Mouse (Mus musculus): Measurements from ENCODE around the gene Glrp1.

Glrp1 gene

DNA sequence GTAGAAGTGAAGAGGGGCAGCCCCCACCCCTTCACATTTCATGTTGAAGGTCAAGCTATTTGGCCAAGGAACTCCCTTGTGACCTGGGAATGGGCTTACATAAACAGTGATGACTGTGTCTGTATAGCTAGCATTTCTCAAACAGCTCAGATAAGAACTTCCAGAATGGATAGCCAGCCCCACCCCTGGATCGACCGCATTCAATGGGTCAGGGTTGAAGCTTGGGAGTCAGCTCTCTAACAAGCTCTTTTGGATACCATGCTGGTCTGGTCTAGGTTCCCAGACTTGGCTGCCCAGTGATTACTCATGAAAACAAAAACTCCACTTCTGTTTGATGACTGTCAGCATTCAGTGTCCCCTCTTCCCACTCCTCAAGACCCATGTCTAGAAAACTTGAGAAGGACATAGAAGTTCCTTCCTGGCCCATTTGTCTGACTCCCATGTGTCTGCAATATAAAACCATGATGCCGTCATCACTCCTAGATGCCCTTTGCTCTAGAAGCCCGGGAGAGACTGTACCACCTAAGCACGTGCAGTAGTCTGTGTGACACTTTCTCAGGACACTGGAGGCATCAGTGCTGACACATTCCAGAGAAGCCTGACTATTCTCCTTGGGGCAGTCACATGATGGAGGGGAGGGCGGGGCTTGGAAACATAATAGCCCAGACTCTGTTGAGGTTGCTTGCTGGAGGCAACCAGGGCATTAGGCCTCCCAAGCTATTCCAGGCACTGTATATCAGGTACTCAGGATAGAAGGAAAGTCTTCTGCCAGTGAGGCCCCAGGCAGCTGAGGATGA, 45.6 kb downstream of the Glrp1 start:
- in situ Hi-C loops (cut with MboI; ENCODE audit: unreplicated experiment in 2 of 2), result no loop called here

GRCm38 (mm10) chr1:88463241-88463640, 46.6 kb downstream of the Glrp1 start:
- in situ Hi-C loops (cut with MboI; ENCODE audit: unreplicated experiment in 2 of 2), result no loop called here

DNA sequence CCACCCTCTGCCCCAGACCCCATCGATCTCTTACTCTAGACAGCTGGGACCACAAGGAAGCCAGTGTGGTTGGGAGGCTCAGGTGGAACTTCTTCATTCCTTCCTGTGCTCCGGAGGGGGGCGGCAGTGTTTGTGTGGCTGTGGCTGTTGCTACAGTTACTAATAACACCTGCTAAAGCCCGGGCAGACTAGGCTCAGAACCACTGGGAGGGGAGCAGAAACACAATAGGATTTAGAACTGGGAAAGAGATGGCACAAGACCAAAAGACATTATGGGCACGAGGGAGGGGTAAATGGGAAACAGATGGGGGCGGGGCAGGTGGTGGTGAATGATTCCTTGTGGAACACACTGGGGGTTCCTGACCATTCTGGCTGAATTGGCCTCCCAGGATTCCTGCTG, 47.4 kb downstream of the Glrp1 start:
- in situ Hi-C loops (cut with MboI; ENCODE audit: unreplicated experiment in 2 of 2), result no loop called here

- in situ Hi-C loops (cut with MboI; ENCODE audit: unreplicated experiment in 2 of 2), result no loop called here
Measured at GRCm38 (mm10) chr1:88461096-88461495, 48.8 kb downstream of the Glrp1 start.

- in situ Hi-C loops (cut with MboI; ENCODE audit: unreplicated experiment in 2 of 2), result no loop called here
Measured at GRCm38 (mm10) chr1:88459655-88460054, 50.2 kb downstream of the Glrp1 start.

DNA sequence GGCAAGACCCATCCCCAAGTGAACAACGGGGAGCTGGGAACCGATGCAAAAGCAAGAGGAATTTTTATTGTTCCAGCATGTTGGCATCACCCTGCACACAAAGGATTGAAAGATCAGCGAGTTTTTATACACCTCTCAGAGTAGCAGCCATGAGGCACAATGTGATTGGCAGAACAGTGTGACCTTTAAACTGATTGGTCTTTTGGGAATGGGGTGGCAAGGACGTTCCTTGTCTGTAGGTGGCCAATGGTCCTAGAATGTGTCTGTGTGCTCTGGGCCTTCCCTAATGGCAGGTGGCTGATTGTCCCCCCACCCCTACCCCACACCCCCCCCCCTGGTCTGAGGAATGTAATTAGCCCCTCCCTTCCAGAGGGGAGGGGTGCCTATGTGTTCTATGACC, 50.7 kb downstream of the Glrp1 start:
- in situ Hi-C loops (cut with MboI; ENCODE audit: unreplicated experiment in 2 of 2), result no loop called here

GRCm38 (mm10) chr1:88456451-88457072, 53.3 kb downstream of the Glrp1 start:
- in situ Hi-C loops (cut with MboI; ENCODE audit: unreplicated experiment in 2 of 2), result no loop called here

GRCm38 (mm10) chr1:88455761-88456160, 54.1 kb downstream of the Glrp1 start:
- in situ Hi-C loops (cut with MboI; ENCODE audit: unreplicated experiment in 2 of 2), result no loop called here

- in situ Hi-C loops (cut with MboI; ENCODE audit: unreplicated experiment in 2 of 2), result no loop called here
Measured at GRCm38 (mm10) chr1:88454703-88455102, 55.2 kb downstream of the Glrp1 start.

- in situ Hi-C loops (cut with MboI; ENCODE audit: unreplicated experiment in 2 of 2), result no loop called here
Measured at GRCm38 (mm10) chr1:88452198-88452597, 57.7 kb downstream of the Glrp1 start.

GRCm38 (mm10) chr1:88450668-88451067, 59.2 kb downstream of the Glrp1 start:
- in situ Hi-C loops (cut with MboI; ENCODE audit: unreplicated experiment in 2 of 2), result no loop called here

Measured in v-Abl transformed pro-B cells (cell line).